Mouse (Mus musculus) left cerebral cortex, postnatal 4 days (tissue): ENCODE results near the gene 1700013G24Rik. TPM values are rescaled to one million over a fixed set of nuclear protein-coding genes. Genes with fewer than 3 reads are reported as not detected.

Experiments
- DNase-seq: peaks from one replicate; pipeline ENCODE4 v3.0.0-alpha.2; 2022
- intact Hi-C: fragments of 180-260 bp; cut with DNase I; formaldehyde crosslinking; loops from one replicate; pipeline ENCODE4 v1.15.1; 2025
- total RNA-seq, 2 experiments: library from RNA; stranded (reverse); gene quantifications; 2 replicates each; pipeline ENCODE4 v1.2.3; 2021

The 1700013G24Rik gene
- total RNA-seq, 2 experiments from 2014 or later: not detected

DNA sequence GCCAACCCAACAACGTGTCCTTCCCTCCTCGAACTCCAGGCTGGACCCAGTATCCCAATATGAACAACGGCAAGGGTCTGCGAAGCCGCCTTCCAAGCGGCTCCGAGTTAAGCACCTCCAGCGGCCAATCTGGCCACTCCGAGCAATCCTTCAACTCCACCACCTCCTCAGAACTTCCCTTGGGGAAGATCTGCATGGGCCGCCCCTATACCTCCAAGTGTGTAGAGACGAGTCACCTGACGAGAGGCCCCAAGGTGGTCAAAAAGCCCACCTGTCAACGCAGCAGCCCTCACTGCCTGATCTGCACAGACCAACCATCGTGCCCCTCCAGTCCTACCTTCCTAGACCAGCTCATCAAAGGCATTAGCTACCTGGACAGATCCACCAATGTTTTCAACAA lies 1.5 kb downstream of the 1700013G24Rik start:
- DNase-seq: no peak
- intact Hi-C loops: no loop called here

DNA sequence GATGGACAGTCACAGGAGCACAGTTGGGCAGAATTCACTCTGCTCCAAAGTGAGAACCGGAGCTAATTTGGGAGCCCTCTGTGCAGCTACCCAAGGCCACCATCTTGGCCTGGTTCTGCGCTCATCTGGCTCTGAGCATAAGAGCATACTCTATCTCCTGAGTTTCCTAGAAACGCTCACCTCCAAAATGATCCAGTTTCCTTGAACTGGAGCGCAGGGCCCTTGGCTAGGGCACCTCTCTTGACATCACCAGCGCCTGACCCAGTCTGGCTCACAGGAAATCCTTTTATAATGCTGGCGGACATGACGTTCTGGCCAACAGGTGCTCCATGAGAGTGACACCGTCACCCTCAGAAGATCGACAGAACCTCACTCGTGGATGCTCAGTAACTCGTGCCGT lies 3.5 kb downstream of the 1700013G24Rik start:
- intact Hi-C loops: no loop called here
- DNase-seq: no peak

DNA sequence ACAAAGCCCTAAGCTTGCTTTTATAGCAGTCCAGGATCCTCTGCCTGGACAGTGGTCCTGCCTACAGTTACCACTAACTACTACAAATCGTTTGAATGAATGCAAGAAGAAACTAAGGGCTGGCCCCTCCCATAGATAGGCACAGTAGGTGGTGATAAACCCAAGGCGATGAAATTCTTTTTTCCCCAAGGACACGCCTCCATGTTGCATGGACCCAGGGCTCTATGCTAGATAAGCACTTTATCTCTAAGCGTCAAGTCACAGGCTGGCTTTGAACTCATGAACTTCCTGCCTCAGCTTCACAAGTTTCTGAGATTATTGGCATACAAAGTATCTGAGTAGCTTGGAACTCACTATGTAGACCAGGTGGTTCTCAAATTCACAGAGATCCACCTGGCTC lies 4.2 kb downstream of the 1700013G24Rik start:
- no peak for DNase-seq
- intact Hi-C loops: no loop called here

DNA sequence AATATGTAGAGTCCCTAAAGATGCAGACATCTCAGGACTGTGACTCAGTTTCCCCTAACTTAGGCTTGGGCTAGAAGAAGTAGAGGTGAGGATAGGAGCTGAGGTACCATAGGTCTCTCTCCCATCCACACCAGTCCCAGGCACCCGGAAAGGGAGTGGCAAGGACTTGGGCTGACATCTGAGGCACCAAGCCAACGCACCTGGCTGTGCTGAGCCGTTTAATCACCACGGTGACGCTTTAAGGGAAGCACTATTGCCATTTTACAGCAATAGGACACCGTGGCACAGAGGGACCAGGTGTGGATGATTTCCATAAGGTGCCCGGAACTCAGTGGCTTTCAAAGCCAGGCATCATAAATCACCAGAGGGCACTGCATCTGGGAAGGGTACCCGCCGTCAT lies 5.2 kb downstream of the 1700013G24Rik start:
- intact Hi-C loops: no loop called here

DNA sequence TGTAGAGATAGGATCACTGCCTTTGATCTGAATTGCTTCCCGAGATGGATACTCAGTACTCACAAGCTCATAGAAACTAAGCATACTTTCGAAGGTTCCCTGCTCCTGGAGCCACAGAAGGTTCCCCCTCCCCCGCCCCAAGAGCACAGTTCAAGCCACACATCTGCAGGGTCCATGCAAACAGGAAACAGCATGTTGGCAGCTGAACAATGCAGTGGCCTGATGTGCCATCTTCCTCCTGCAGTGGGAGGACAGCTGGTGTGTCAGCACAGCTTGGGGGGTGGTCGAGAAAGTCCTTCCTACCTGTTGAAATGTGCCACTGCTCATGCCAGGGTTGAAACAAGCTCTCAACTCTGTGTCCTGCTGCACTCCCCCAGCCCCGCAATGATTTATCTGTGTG lies 5.8 kb downstream of the 1700013G24Rik start:
- intact Hi-C loops: no loop called here

More for the DNA sequence above, 5.2 kb downstream of the 1700013G24Rik start:
- no peak for DNase-seq

DNA sequence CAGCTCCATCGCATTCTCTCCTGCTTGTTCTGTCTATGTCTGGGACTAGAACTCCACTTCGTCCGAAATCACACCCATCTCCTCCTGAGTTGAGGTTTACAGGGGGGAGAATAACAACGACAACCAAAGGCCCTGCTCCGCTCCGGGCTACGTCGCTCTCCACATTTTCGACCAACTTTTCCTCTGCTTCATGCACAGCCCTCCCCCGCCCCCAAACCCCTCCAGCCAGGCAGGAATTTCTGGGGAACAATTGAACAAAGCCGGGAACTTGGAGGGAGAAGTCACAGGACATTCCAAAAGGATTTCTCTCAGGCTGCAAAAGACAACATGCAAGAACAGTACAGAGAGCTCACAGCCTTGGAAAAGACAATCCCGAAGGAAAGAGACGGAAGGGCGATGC lies 7.6 kb downstream of the 1700013G24Rik start:
- intact Hi-C loops: no loop called here

More for the DNA sequence above, 5.8 kb downstream of the 1700013G24Rik start:
- DNase-seq: no peak

DNA sequence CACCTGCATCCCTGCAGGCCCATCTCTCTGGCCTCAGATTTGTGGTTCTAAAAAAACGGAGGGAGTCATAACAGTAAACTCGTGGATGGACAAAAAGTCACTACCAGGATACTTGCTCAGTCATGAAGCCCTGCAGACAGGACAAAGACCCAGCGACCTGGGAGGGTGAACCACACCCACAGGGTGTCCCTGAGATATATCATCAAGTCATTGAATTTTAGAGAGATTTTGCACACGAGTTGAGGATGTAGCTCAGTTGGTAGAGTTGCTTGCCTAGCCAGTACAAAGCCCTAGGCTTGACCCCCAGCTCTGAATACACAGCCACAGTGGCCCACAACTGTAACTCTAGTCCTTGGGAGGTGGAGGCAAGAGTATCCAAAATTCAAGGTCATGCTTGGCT lies 8.1 kb downstream of the 1700013G24Rik start:
- no peak for DNase-seq
- intact Hi-C loops: no loop called here

More for the DNA sequence above, 7.6 kb downstream of the 1700013G24Rik start:
- no peak for DNase-seq

DNA sequence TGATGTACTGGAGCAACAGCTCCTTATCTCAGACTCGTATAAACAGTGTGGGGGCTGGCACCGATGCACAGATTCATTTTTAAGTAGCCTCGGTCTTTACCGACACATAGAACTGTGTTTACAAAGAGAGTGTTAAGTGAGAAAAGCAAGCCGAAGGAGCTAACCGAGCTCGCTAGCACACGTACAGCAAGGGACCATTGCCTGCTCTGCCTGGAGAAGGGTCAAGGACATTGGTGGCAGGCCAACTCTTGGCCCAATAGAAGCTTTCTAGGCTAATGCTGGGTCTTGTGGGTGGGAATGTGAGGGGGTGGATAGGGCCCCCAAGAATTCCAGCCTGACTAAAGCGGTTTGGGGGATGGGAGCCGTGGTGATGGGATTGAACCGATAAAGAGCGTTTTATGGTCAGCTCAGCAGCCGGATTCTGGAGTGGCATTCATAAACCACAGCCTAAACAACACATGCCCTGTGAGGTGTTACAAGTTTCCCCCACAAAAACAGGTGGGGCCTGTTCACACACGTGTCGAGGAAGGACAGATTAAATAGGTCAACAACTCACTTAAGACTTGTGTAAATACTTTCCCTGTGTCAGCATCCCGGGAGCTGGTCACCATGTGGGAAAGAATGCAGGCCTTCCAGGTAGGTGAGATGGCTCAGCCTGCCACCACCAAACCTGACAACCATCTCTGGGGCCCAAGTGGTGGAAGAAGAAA lies 9.1 kb downstream of the 1700013G24Rik start:
- intact Hi-C loops: no loop called here
- DNase-seq: no peak

DNA sequence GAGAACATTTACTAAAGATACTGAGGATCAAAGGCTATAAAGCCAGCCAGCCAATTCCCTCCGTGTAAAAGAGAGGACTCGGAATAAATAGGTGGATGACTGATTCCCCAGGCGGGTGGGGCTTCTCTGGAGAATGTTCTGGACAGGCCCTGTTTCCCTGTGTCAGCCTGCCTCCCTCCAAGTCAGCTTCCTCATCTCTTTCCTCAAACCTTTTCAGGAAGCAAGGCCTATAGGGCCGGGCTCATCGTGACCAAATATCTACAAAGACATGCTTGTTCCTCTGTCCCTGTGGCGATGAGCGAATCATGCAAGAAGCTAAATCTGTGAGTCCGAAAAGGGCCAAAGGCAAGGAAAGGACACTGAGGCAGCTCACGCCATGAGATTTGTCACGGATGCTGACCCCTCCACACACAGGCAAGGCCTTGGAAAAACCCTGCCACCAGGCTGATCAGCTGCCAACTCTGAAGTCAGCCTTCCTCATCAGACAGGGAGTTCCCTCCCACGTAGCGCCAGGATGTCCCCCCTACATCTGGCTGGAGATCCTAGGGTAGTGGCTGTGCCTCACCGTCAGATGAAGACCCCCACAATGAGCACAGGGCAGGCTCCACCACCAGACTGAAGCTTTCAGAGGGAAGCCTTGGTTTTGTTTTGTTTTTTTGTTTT lies 12.2 kb downstream of the 1700013G24Rik start:
- intact Hi-C loops: no loop called here
- DNase-seq: no peak

DNA sequence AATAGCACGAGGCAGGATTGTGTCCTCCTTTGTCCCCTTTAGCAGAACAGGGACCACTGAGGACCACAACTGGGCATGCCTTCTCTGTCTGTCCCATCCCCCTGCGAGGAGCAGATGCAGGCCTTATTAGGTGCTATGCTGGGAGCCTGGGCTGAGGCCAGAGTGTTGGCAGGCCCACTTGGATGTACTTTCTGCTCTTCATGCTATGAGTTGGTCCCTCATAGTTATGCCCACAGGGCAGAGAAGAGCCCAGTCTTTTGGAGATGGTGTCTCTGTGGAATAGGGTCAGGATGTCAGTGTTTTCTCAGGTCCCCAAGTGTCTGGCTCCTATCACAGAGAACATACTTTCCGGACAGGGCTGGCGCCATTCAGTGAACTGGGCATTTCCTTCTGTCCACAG lies 13.9 kb downstream of the 1700013G24Rik start:
- intact Hi-C loops: no loop called here
- no peak for DNase-seq

DNA sequence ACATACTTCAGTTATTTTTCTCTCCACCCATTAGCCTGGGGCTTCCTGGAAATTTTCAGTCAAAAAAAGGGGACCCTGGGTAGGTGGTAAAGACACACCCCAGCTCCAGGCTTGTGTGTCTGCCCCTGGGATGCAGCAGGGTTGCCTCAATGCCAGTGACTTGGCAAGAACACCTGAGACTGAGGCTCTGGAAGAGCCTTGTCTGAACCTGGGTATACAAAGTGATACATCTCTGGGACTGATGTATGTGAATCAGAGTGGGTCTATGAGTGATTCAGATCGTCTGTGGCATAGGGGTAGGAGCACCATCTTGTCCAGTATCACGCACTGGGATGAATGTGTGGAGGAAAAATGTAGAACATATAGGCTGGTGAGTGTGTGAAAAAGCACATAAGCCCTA lies 14.4 kb downstream of the 1700013G24Rik start:
- no peak for DNase-seq
- intact Hi-C loops: no loop called here

DNA sequence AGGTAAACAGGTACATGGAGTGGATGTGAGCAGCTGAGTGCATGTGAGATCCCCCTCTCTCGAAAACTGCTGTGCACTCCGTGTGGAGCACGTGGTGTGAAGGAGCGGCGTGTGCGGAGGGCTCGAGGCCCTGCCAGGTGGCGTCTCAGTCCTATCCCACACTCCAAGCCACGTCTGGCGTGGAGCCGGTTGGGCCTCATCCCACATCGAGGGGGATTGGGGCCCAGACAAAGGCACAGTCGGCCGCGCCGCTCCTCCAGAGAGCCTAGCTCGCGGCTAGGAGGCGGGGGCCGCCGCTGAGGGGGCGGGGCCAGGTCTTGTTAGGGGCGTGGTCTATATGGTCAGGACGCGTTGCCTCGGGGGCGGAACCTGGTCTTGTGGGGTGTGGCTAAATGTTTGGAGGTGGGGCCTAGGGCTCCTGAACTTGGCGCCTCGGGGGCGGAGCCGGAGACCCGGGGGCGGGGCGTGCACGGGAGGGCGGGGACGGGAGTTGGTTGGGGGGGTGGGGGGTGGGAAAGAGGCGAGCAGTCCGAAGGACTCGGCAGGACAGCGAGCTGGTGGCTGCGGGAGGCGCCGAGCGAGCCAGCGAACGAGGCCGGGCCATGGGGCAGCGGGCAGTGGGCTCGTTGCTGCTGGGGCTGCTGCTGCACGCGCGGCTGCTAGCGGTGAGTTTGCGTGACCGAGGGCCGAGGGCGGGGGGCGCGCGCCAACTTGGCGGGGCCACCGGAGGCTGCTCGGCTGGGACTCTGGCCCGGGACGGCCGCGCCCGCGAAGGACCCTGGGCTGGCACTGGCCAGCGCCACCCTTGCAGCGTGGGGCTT lies 15.4 kb downstream of the 1700013G24Rik start, which contains the start of gene Hspg2:
TSS of gene Hspg2 (plus strand) at position 510 of the 821 bp plus-strand sequence.
- intact Hi-C loops: no loop called here

DNA sequence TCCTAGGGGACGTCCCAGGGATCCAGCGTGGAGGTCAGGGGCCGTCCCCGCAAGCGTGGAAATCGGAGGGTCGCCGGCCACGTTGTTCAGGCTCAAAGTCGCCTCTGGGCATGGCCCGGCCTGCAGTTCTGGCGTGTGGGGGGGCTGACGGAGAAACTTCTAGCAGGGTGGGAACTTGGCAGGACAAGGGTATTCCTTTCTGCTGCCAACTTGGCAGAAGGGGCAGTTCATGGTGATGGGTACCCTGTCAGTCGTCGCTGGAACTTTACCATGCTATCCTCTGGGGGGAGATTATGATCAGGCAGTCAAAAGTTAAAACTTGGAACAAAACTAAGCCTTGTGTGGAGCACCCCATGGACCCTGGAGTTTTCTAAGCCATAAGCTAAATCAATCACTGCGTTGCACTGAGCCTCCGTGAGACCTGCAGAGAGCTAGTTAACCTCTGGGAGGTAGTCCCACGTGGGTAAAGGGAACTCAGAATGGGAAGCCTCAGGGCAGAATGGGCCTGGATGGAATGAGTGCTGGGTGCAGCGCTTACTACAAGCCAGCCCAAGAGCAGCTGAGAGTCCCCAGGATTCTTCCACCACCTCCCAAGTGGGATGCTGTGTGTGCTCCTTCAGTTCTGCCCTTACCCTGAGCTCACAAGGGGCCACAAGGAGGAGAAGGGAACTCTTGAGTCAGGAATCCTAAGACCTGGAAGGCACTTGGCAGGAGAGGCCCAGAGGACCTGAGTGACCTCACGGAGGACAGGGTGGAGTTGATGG lies 16.2 kb downstream of the 1700013G24Rik start:
- peak; percentile 80 for DNase-seq
- intact Hi-C loops: no loop called here

More for the DNA sequence above, 15.4 kb downstream of the 1700013G24Rik start, which contains the start of gene Hspg2:
- peak; percentile 96 for DNase-seq

DNA sequence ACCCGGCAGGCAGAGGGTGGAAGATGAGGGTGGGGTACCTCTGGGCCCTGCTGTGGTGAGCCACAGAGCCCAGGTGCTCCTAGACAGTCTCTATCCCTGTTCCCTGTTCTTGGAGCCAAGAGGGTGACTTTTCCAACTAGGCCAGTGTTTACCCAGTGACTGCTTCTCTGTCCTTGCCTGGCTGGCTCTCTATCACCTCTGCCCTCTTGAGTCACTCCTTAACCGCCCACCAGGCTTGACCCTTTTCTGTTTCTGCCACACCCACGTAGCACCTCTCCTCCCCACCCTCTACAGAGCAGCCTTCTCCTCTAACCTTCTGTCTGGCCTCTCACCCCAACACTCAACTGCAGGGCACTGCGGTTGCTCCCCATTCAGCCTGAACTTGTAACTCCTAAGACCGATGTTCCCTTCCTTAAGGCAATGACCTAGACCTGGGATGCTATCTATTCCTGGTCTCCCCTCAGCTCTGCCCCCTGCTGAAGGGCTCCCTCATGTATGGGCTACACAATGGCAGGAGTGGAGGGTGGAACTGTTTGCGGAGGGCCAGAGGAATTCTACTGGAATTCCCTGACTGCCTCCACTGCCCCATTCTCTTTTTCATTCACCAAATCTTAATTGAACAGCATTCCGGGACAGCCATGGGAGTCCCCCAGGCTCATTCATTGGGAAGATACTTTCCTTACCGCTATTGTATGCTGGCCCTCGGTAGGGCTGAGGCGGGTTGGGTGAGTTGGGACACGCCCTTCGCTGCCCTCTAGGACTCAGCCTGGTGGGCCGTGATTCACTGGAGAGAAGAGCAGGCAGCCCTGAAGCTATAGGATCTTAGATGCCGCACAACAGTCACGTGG lies 17.0 kb downstream of the 1700013G24Rik start:
- DNase-seq: no peak
- intact Hi-C loops: no loop called here

DNA sequence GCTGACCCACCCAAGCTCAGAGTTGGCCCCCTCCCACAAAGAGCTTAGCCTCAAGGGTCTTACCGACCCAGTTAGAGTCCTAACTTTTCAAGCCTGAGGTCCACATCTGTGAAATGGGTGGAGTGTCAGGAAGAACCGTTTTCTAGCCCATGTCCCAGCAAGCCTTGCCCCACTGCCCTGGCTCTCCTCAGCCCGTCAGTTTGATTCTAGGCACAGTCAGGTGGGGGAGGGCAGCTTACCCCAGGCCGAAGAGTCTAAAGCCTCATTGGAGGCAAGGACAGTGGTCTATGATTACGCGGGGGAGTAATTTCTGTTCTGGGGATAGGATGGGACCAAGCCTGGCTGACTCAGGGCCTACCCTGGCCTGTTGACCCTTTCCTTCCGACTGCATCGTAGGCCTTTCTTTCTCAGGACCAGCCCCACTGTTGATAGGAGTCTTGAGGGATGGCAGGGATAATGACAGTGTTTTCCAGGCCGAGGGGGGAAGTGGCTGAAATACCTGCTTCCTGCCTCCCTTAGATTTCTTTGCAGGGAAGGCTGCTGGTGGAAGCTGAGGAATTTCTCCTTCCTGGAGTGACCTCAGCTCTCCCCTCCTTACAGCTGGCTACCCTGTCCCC lies 17.7 kb downstream of the 1700013G24Rik start:
- intact Hi-C loops: no loop called here
- DNase-seq: no peak

DNA sequence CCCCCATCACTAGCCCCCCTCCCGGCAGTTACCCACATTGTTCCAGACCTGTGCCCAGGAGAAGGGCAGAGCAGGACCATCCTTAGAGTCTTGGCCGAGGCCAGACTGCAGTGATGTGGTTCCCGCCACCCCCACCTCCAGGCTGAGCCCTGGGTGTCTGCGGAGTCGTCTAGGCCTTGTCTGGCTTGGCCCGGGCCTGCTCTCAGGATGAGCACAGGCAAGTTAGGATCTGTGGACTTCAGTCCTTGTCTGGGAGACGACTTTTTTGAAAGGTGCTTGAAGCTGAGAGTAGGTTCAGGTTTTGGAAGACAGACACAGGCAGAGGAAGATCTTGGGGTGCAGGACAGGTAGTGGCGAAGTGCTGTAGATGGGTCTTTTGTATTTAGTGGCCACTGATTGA lies 18.2 kb downstream of the 1700013G24Rik start:
- no peak for DNase-seq
- intact Hi-C loops: no loop called here

DNA sequence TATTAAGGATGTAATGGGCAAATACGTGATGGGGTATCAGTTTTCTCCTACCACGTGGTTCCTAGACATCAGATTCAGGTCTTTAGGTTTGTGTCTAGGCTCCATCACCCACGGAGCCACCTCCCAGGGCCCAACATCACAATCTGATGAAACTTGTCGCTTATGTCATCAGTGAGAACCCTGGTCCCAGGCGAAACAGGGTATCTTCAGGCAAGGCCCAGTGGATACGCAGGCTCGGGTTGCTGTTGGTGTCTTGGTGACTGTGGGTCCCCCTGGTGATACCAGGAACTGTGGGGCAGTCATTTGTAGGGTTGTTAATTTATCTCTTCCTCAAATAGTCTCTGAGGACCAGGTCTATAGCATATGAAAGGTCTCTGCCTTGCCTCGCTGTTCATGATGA lies 20.2 kb downstream of the 1700013G24Rik start:
- no peak for DNase-seq
- intact Hi-C loops: no loop called here

DNA sequence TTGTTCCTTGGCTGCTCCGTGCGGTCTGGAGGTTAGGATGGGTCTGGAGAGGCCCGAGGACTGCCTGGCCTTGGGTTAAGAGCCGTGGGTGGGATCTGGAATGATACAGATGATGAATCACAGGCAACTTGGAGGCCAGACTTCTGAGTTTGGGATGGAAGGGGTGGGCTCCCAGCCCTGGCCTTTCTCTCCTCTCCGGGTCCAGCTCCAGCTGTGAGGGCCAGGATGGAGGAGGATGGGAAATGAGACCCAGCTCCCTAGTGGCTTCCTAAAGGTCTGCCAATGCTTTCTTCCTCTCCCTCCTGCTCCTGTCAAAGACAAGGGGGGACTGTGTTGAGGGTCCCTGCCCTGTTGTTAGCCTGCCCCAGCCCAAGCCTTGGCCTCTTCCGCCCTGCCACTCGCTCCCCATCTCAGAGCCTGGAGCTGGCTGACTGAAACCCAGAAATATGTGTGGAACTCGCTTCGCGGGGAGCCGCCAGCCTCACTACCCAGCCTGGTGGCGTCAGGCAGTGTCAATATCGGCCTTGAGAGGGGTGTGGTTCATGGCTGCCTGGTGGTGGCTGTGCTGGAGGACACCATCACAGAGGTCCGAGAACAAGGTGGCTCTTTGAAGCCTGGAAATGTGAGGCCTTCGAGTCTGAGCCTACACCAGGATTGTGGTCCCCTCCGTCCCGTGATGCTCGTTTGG lies 20.8 kb downstream of the 1700013G24Rik start:
- DNase-seq: no peak
- intact Hi-C loops: no loop called here

DNA sequence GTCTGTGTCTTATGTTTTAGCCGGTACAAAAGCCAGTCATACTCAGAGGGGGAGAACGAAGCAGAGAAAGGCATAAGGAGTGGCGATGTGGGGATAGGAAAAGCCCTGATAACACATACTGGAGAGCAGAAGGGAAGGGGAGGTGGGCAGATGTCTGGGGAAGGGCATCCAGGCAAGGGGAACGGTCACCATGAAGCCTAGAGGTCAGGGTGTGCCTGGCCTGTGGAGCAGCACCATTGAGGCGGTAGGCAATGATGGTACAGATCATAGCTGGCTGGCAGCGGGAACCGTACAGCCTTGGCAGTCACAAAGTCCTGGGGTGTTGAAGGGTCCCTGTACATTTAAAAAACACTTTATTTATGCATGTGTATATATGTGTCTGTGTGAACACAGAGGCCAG lies 21.6 kb downstream of the 1700013G24Rik start:
- no peak for DNase-seq
- intact Hi-C loops: no loop called here
